Mouse (Mus musculus) ES-Bruce4 (cell line): ENCODE data around the gene Panx3.

Source experiments
- CTCF ChIP-seq: IDR thresholded peaks from one replicate; pipeline ENCODE4 v1.8.1; 2011; ENCODE audit warnings: low read depth, low read length
- POLR2A ChIP-seq: IDR thresholded peaks from one replicate; pipeline ENCODE4 v1.8.1; 2011; ENCODE audit warnings: low read length; ENCODE audit not compliant: insufficient read depth

- TF ChIP-seq CTCF = no peak
- no peak for TF ChIP-seq POLR2A
These were observed 13.1 kb downstream of the Panx3 start for GRCm38 (mm10) chr9:37655961-37656360.
